In genomic region chr15:77119666-77120065, GRCm38 (mm10) we compare ENCODE assay signal across 35 mouse cellular contexts.
"Had no signal": no experiment of that assay in that cellular context is flagged by ENCODE, and none has a peak within 500 bp of the region (broad histone marks: within the 10 kb centered on the region; RNA-seq: fewer than 3 reads in every experiment).

No protein-coding gene starts in this region.

- H3K4me3 ChIP-seq: heart, embryonic 12.5 days; heart, embryonic 13.5 days; heart, embryonic 15.5 days; hindbrain, embryonic 10.5 days; hindbrain, embryonic 12.5 days; hindbrain, embryonic 13.5 days; hindbrain, embryonic 15.5 days; intestine, embryonic 15.5 days; kidney, embryonic 15.5 days; layer of hippocampus, adult 2 months; left cerebral cortex, adult 2 months had no signal

- H3K4me2 ChIP-seq: heart, embryonic 11.5 days; heart, embryonic 12.5 days; heart, embryonic 13.5 days; heart, embryonic 15.5 days; hindbrain, embryonic 12.5 days; hindbrain, embryonic 13.5 days; hindbrain, embryonic 14.5 days; hindbrain, embryonic 15.5 days; intestine, embryonic 15.5 days; kidney, embryonic 15.5 days had no signal

- ATAC-seq: hindbrain, embryonic 16.5 days; hindbrain, postnatal 0 days; inflammation-experienced regulatory T-cells, adult 6 months; intestine, embryonic 15.5 days; intestine, embryonic 16.5 days; intestine, postnatal 0 days had no signal

- DNase-seq: heart, postnatal 10 days; heart, postnatal 14 days; heart, postnatal 36 days; heart, postnatal 4 days; kidney, adult 11 months; kidney, adult 18-20 months; kidney, adult 2 months; kidney, adult 8-10 months; kidney, adult 9 months; kidney, postnatal 10 days; kidney, postnatal 14 days; kidney, postnatal 25 days; kidney, postnatal 36 days; kidney, postnatal 4 days; layer of hippocampus, adult 9-11 months; layer of hippocampus, postnatal 36 days had no signal

- H3K9ac ChIP-seq: heart, embryonic 12.5 days; heart, embryonic 15.5 days; hindbrain, embryonic 12.5 days; hindbrain, embryonic 13.5 days; hindbrain, embryonic 14.5 days; hindbrain, embryonic 15.5 days; intestine, embryonic 15.5 days; kidney, embryonic 15.5 days had no signal

- H3K27ac ChIP-seq: hindbrain, embryonic 10.5 days; hindbrain, embryonic 12.5 days; hindbrain, embryonic 13.5 days; hindbrain, embryonic 14.5 days; hindbrain, embryonic 15.5 days; hindbrain, postnatal 0 days; intestine, embryonic 15.5 days; kidney, embryonic 15.5 days; kidney, postnatal 0 days; left cerebral cortex, adult 2 months had no signal

- H3K27me3 ChIP-seq: heart, embryonic 12.5 days; heart, embryonic 13.5 days; heart, embryonic 15.5 days; hindbrain, embryonic 12.5 days; hindbrain, embryonic 13.5 days; hindbrain, embryonic 15.5 days; intestine, embryonic 15.5 days; kidney, embryonic 15.5 days had no signal

- H3K9me3 ChIP-seq: heart, embryonic 12.5 days; heart, embryonic 13.5 days; heart, embryonic 15.5 days; hindbrain, embryonic 10.5 days; hindbrain, embryonic 12.5 days; hindbrain, embryonic 13.5 days; hindbrain, embryonic 15.5 days; intestine, embryonic 15.5 days; kidney, embryonic 15.5 days had no signal
